Mouse (Mus musculus): ENCODE data around the gene Mob4.

GRCm38 (mm10) chr1:55089498-55090064, 41.5 kb upstream of the Mob4 start:
- TF ChIP-seq CTCF (IDR thresholded peaks at IDR 0.05; ENCODE audit: low read depth) (0 out of 2 replicates have a peak, but pooled peaks have one; percentile 11), EP300 (IDR thresholded peaks at IDR 0.05; ENCODE audit: low read depth) (no peak)
